Mouse (Mus musculus) adrenal gland, postnatal 36 days (tissue): Measurements from ENCODE around the gene Mapk10. TPM values are rescaled to one million over a fixed set of nuclear protein-coding genes. Genes with fewer than 3 reads are reported as not detected.

ENCODE experiments used
- DNase-seq, 2 experiments: peaks; one replicate each; pipeline ENCODE4 v3.0.0; 2021; ENCODE audit warnings: mixed read lengths in 1 of 2
- total RNA-seq, 2 experiments: library from RNA; stranded (reverse); gene quantifications; 2 replicates each; pipeline ENCODE4 v1.2.3; 2021

Mapk10 gene
- total RNA-seq, 2 experiments from 2014 or later: 5.7 to 10.0 TPM

DNA sequence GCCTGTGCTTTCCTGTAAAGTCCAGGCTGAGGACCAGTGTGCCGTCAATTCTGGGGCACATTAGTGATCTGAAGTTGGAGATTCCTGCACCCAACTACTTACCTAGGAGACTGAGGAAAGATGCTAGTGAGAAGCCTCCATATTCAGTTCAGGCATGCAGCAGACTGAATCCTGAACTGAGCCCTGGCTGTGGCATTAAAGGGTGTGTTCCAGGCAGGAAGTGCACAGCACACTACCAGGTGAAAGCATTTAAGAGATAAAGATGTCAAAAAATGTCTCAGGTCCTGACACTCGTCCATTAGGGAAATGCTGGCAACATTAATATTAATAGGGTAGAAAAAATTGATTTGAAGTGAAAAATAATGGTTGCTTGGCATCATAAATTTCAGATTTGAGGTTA is 44.4 kb downstream of the Mapk10 start:
- no peak for DNase-seq

GRCm38 (mm10) chr5:103164022-103164421 is 47.1 kb downstream of the Mapk10 start:
- no peak for DNase-seq

DNA sequence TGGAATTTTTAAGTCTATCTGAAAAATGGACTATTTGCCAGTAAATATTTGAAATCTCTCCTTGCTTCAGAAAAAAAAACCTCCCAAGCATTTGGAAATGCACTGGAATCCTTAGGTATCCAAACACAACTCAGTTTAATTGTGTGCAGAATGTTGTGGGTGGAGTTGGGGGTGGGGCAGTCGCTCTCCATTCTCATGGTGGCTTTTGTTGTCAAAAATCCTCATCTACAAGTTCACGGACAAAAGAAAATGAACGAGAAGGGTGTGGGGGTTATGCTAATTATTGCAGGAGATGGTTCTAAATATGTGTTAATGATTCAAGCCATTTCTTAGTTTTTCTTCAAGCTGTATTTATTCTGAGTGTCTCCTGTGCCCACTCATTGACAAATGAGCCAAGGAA is 49.6 kb downstream of the Mapk10 start:
- no peak for DNase-seq

- no peak for DNase-seq
Measured at GRCm38 (mm10) chr5:103161196-103161540, 50.0 kb downstream of the Mapk10 start.

- no peak for DNase-seq
Measured at GRCm38 (mm10) chr5:103160314-103161195, 50.6 kb downstream of the Mapk10 start.

GRCm38 (mm10) chr5:103140935-103141334 is 70.2 kb downstream of the Mapk10 start:
- DNase-seq: no peak

DNA sequence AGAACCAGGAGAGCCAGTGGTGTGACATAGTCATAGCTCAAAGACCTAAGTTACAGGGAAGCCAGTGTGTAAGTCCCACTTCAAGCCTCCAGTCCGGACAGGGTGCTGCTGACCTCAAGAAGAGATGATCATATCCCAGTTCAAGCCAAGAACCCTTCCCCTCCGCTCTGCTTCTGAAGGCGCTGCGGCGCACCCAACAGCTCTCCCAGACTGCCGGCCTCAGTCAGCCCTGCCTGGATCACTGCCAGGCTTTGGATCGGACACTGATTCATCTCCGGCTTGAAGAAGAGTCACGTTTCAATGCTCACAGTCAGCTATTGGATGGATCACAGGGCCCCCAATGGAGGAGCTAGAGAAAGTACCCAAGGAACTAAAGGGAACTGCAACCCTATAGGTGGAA is 76.3 kb downstream of the Mapk10 start:
- DNase-seq: peak; percentile 84 to 85

- DNase-seq: peak; percentile 32 to 54
Measured at GRCm38 (mm10) chr5:103133626-103134025, 77.5 kb downstream of the Mapk10 start.

GRCm38 (mm10) chr5:103132814-103133213 is 78.3 kb downstream of the Mapk10 start:
- DNase-seq: no peak

GRCm38 (mm10) chr5:103119618-103120017 is 91.5 kb downstream of the Mapk10 start:
- DNase-seq: no peak

- DNase-seq: no peak
Measured at GRCm38 (mm10) chr5:103115571-103115970, 95.6 kb downstream of the Mapk10 start.

DNA sequence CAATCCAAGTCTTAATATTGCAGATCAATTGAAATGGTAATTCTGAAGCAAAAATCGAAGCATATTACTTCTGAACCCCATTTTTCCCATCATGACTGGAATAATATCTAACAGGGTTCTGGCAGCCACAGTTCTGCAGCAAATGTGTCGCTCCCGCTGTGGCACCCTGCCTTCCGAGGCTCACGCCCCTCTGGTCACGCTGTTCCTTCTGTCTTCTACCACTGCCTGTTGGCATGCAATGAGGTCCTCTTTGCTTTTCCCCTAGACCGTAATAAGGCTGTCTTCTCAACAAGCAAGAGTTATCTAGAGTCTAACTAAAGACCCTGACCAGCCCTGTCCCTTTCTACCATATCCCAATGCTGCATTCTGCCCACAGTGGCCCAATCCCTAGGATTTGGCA is 98.7 kb downstream of the Mapk10 start:
- no peak for DNase-seq

- DNase-seq: no peak
Measured at GRCm38 (mm10) chr5:103109409-103109808, 101.7 kb downstream of the Mapk10 start.

DNA sequence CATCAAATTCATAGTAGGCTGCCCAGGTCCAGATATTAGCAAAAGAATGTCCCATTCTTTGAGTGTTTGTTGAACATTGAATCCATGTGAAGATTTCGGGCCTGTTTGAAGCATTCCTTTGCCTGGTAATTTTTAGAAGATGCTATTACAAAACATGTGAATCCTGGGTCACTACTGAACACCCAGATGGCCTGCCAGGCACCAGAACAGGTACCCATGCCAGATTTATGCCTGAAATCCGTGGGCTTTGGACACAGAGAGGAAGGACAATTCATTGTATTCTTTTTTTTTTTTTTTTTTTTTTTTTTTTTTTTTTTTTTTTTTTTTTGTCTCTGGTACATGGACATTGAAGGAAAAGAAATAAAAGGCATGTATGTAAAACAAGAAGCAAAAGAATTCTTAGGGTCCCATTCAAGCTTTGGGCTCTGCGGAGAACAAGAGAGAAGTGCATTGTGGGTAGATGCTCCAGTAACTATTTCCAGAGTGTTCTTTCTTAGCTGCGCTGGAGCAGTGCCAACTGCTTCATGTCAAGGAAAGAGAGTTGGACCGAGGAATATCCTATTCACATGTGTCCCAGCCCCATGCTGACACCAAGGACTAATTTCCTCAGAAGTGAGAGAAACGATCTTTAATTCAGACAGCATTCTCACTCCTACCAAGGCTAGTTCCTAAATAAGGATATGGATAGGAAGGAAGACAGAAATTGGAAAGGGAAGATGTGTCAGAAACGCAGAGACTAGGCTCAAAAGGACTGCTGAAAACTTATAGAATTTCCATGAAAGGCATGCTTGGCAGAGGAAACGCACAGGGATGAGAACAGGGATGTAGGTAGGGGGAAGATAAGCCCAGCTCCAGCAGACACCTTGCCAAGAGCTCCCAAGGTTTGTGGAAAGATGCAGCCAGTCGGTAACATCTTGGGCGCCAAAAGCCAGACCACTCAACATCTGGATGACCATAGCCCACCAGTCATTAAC is 105.4 kb downstream of the Mapk10 start:
- DNase-seq: no peak

DNA sequence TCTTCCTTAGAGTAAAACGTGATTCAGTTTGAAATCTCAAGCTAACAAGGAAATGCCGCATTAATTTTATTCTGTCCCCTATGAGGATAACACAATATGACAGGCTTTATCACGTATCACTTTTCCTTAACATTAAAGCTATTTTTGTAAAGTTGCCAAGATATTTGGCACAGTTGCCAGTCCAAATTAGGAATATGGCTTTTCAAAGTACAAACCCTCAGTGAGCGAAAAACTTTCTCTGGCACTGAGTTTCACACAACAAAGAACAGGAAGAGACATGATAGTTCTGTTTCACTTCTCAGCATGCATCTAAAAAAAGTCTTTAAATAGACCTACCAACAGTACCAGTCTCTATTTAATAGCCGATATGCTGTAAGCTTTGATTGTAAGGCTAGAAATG is 107.1 kb downstream of the Mapk10 start:
- no peak for DNase-seq

DNA sequence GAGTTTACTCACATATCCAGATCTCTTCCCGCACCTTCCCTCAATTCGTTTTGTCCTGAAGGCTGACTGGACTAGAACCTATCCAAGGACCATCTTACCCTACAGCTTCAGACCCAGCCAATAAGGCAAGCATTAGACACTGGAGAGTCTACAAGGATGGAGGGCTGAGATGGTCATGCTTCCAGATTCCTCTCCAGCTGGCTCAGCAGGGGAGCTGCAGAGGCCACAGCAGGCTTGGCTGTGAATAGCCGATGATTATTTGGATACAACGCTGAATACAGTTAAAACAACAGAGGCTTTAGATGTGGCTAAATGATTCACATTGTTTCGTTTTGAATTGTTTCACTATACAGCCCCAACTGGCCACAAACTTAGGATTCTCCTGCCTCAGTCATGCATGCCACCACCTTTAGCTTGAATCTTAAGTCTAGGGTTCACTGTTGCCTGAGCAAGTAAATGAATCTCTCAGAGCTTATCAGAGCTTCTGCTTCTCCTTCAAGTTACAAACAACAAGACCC is 108.2 kb downstream of the Mapk10 start:
- DNase-seq: no peak

GRCm38 (mm10) chr5:103102176-103102575 is 109.0 kb downstream of the Mapk10 start:
- no peak for DNase-seq

DNA sequence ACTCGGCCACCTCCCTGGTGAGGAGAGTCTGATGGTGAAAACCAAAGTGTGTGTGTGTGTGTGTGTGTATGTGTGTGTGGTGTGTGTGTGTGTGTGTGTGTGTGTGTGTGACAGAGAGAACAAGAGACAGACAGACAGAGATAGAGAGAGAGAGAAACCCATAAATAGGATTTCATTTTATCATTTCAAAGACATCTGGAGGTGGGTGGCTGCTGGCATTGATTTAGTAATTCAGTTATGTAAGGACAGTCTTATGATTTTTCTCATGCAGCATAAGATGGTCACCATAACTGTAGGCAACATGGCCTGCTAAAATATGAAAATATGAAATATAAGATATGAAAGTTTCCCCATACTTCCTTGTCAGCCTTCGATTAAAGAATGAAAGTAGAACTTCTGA is 117.0 kb downstream of the Mapk10 start:
- DNase-seq: no peak

- DNase-seq: no peak
Measured at GRCm38 (mm10) chr5:103085844-103086243, 125.3 kb downstream of the Mapk10 start.

GRCm38 (mm10) chr5:103075451-103075850 is 135.7 kb downstream of the Mapk10 start:
- peak; percentile 26 to 39 for DNase-seq

DNA sequence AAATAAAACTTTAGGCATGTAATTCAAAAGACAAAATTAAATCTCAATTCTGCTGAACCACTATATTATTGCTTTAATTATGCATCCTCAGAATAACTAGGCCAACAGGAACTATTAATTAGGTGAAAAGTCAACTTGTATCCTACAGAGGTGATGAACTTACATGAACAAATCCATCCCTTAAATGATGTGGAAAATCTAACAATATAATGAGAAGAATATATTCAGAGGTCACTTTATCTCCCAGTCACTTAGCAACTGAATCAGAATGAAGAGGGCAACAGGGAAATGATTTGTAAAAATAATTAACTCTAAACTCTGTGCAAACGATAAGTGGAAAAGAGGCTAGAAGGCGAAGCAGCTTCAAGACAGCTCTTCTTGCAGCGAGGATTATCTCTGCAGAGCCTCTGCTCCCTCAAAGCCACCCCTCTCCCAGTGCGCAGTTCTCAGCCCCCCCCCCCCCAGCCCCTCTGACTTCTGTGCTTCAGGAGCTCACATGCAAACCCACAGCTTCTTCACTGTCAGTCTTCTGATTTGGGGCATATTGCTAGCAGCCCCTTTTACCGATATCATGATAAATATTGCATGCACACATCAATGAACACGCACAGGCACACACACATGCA is 138.8 kb downstream of the Mapk10 start:
- no peak for DNase-seq

- no peak for DNase-seq
Measured at GRCm38 (mm10) chr5:103071006-103071612, 140.0 kb downstream of the Mapk10 start.
